Mouse (Mus musculus) hindbrain, embryonic 13.5 days (tissue): ENCODE measurements at regions not wholly inside any gene's neighbourhood (a gene's known extent, or its start where the extent isn't known, plus 50 kb on each side); places are given as distances from the start of the nearest gene placed in this dataset.
A peak's percentile ranks its signal among the peaks of the same experiment; 100 is the strongest.
"Not testable (repeated sequence)": the region's sequence is repeated elsewhere in the genome, so short reads cannot be mapped to it uniquely, and the experiment has no call there.

Source experiments
- ATAC-seq: fragments of 200-750 bp; cut with Nextera tagmentation; 2 replicates; pipeline ENCODE4 v1.8.0; 2017; ENCODE audit warnings: moderate TSS enrichment; ENCODE audit not compliant: low FRiP score
- H3K27ac ChIP-seq: fragments of 300-500 bp; sonication (generic); 2 replicates; pipeline ENCODE4 v1.5.1; 2015; ENCODE audit warnings: inconsistent platforms, mild to moderate bottlenecking, moderate library complexity
- H3K27me3 ChIP-seq: fragments of 300-500 bp; sonication (generic); 2 replicates; pipeline ENCODE4 v1.6.1; 2015; ENCODE audit warnings: mild to moderate bottlenecking, inconsistent platforms
- H3K36me3 ChIP-seq: fragments of 300-500 bp; sonication (generic); 2 replicates; pipeline ENCODE4 v1.6.1; 2015; ENCODE audit warnings: mild to moderate bottlenecking, inconsistent platforms
- H3K4me1 ChIP-seq: fragments of 300-500 bp; sonication (generic); replicated peaks from 2 replicates; pipeline ENCODE4 v1.6.1; 2015; ENCODE audit warnings: inconsistent platforms
- H3K4me2 ChIP-seq: fragments of 300-500 bp; sonication (generic); 2 replicates; pipeline ENCODE4 v1.6.1; 2015; ENCODE audit warnings: inconsistent platforms, mild to moderate bottlenecking, moderate library complexity
- H3K4me3 ChIP-seq: fragments of 300-500 bp; sonication (generic); 2 replicates; pipeline ENCODE4 v1.5.1; 2015; ENCODE audit warnings: mild to moderate bottlenecking, inconsistent platforms
- H3K9ac ChIP-seq: fragments of 300-500 bp; sonication (generic); 2 replicates; pipeline ENCODE4 v1.6.1; 2015; ENCODE audit warnings: mild to moderate bottlenecking, inconsistent platforms
- H3K9me3 ChIP-seq: fragments of 300-500 bp; sonication (generic); 2 replicates; pipeline ENCODE4 v1.6.1; 2016; ENCODE audit warnings: inconsistent platforms
- WGBS: fragments of 180-500 bp; shearing (Covaris S2); methylation state at CpG from one replicate; pipeline ENCODE4 v1.1.7; 2015; 5-methylcytosine and 5-hydroxymethylcytosine counted together

DNA sequence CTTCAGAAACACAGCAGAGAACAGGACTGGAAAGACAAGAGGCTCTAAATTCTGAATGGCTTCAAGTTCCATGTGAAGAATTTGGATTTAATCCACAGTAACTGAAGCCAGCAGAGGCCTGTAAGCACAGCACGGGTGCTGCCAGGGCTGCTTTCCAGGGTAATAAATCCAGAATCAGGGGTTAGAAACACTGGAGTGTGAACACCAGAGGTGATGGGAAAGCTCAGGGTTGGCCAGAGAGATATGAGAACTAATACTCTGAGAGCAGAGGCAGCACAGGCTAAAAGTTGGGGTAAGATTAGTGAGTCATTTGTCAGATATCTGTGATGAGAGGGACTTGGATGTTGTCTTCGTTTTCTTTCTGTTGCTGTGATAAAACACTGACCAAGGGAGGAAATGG, 153.6 kb upstream of the Tmc3 start:
- H3K4me3 ChIP-seq = no peak overlapping the region
- no peak overlapping the region for H3K9ac ChIP-seq
- H3K4me1 ChIP-seq = peaks cover 5% of the 10 kb centered on the region
- no peaks in the 10 kb centered on the region for H3K9me3 ChIP-seq
- no peaks in the 10 kb centered on the region for H3K36me3 ChIP-seq
- no peak for ATAC-seq
- 79% methylated on average over 2 of the region's 2 CpGs for WGBS
- H3K4me2 ChIP-seq = no peak overlapping the region
- no peak overlapping the region for H3K27ac ChIP-seq
- H3K27me3 ChIP-seq = no peaks in the 10 kb centered on the region

DNA sequence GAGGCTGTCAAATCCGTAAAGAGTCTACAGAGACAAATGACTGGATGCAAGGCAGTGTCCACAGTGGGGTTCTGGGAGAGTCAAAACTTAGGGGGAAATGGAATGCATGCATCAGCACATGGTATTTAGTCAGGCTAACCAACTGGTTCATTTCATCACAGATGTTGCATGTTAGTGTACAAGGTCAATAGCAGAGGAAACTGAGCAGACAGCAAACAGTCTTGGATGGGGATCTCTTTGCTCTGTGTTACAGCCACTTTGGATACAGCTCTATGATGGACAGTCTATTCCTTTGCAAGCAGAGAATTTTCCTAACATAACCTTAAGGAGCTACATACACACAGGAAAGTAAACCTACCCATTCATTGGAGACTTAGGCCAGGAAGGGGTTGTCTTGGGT, 151.9 kb upstream of the Tmc3 start:
- Histone ChIP-seq H3K27me3 (no peaks in the 10 kb centered on the region), H3K4me3 (no peak overlapping the region), H3K4me1 (peaks cover 5% of the 10 kb centered on the region), H3K36me3 (no peaks in the 10 kb centered on the region), H3K9ac (no peak overlapping the region), H3K4me2 (no peak overlapping the region), H3K27ac (no peak overlapping the region), H3K9me3 (no peaks in the 10 kb centered on the region)
- ATAC-seq = no peak
- WGBS = 88% methylated on average over 1 of the region's 1 CpGs

- H3K4me3 ChIP-seq = no peak overlapping the region
- no peaks in the 10 kb centered on the region for H3K9me3 ChIP-seq
- ATAC-seq = no peak
- H3K4me2 ChIP-seq = no peak overlapping the region
- H3K4me1 ChIP-seq = peaks cover 5% of the 10 kb centered on the region
- WGBS = 21% methylated on average over 5 of the region's 5 CpGs
- no peaks in the 10 kb centered on the region for H3K36me3 ChIP-seq
- no peaks in the 10 kb centered on the region for H3K27me3 ChIP-seq
- H3K9ac ChIP-seq = no peak overlapping the region
- H3K27ac ChIP-seq = no peak overlapping the region
Measured at GRCm38 (mm10) chr7:83433959-83434715, 150.6 kb upstream of the Tmc3 start.

DNA sequence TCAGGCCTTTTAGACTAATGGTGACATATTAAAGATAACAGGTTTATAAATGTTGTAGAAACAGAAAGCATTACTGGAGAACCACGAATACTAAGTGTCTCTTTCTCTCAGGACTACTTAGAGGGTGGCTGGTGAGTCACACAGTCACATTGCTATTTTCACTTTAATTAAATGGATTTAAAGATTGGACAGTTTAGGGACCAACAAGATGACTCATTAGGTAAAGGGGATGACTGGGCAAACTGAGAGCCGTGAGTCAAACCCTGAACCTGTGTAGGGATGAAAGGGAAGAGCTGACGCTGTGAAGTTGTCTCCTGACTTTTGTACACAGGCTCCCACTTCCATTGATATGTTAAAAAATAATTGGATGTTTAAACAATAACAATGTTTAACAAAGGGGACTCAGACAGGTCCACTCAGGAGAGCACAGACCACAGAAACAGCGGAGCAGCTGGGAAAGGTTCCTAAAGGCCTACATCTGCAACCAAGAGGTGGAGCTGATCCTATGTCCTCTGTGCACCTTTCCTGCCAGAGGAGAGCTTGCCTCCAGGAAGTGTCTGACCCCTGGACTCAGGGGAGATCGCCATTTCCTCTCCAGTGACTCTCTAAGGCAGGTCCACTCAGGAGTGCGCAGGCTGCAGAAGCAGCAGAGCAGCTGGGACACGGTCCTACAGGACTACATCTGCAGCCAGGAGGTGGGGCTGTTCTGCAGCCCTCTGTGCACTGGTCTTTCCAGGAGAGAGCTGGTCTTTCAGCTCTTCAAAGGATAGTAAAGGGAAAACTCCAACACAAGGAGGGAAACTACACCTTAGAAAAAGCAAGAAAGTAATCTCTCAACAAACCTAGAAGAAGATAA, 146.0 kb upstream of the Tmc3 start:
- WGBS = 60% methylated on average over 7 of the region's 7 CpGs
- no peak overlapping the region for H3K4me2 ChIP-seq
- no peak overlapping the region for H3K4me3 ChIP-seq
- no peaks in the 10 kb centered on the region for H3K27me3 ChIP-seq
- H3K27ac ChIP-seq = no peak overlapping the region
- no peak for ATAC-seq
- no peak overlapping the region for H3K9ac ChIP-seq
- H3K4me1 ChIP-seq = peaks cover 9% of the 10 kb centered on the region
- no peaks in the 10 kb centered on the region for H3K9me3 ChIP-seq
- H3K36me3 ChIP-seq = no peaks in the 10 kb centered on the region

DNA sequence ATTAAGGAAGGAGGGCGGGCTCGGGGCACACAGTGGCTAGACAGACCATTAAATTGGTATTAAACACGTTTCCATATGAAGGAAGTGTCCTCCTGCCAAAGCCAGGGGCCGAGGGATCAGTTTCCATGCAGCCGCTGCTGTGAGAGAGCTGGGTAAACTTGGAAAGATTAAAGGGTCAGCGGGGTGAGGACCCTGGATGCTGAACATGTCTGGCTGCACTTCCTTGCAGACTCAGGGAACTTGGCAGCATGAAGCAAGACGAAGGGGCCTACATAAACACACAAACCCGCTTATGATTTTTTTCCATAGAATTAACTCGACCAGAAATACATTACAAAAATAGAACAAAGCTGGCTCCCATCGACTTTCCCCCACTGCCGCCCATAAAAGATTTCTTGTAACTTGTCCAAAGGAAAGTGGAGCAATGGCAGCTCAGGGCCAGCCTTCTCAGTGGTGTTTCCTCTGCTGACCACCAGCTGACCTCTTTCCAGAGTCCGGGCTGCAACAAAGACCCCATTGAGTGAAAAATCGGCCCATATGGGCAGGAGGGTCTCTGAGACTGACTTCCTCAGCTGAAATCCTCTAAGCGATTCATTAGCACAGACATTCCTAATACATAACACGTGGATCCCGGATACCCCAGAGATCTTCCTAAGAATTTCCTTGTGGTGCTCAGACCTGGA, 141.0 kb upstream of the Tmc3 start:
- H3K27me3 ChIP-seq = no peaks in the 10 kb centered on the region

DNA sequence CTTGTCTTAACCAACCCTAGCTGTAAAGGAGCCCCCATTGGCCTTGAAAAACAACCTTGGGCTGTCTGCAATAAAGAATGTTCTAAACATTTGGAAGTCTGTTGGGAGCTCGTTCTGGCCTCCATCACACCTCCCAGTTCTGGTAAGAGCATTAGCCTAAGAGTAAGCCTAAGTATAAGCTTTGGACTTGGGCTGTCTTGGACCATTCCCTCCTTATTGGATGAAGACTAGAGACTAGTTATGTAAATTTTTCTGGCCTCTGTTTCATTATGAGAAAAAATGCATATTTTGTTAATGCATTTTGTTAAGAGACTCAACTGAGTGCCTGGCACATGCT, 140.5 kb upstream of the Tmc3 start:
- H3K4me1 ChIP-seq = peaks cover 9% of the 10 kb centered on the region
- H3K4me3 ChIP-seq = no peak overlapping the region
- H3K9ac ChIP-seq = no peak overlapping the region
- H3K36me3 ChIP-seq = no peaks in the 10 kb centered on the region
- no peaks in the 10 kb centered on the region for H3K27me3 ChIP-seq
- ATAC-seq = no peak
- 67% methylated on average over 1 of the region's 1 CpGs for WGBS
- H3K27ac ChIP-seq = no peak overlapping the region; the same call in 1 of the 2 replicates
- H3K9me3 ChIP-seq = no peaks in the 10 kb centered on the region
- H3K4me2 ChIP-seq = no peak overlapping the region

More for the DNA sequence above, 141.0 kb upstream of the Tmc3 start:
- Histone ChIP-seq H3K9me3 (no peaks in the 10 kb centered on the region), H3K4me2 (no peak overlapping the region), H3K27ac (no peak overlapping the region; the same call in 1 of the 2 replicates), H3K36me3 (no peaks in the 10 kb centered on the region), H3K4me3 (no peak overlapping the region), H3K4me1 (peaks cover 9% of the 10 kb centered on the region), H3K9ac (no peak overlapping the region)
- 26% methylated on average over 16 of the region's 16 CpGs for WGBS
- ATAC-seq = 0 out of 2 replicates have a peak, but pooled peaks have one; percentile 59

DNA sequence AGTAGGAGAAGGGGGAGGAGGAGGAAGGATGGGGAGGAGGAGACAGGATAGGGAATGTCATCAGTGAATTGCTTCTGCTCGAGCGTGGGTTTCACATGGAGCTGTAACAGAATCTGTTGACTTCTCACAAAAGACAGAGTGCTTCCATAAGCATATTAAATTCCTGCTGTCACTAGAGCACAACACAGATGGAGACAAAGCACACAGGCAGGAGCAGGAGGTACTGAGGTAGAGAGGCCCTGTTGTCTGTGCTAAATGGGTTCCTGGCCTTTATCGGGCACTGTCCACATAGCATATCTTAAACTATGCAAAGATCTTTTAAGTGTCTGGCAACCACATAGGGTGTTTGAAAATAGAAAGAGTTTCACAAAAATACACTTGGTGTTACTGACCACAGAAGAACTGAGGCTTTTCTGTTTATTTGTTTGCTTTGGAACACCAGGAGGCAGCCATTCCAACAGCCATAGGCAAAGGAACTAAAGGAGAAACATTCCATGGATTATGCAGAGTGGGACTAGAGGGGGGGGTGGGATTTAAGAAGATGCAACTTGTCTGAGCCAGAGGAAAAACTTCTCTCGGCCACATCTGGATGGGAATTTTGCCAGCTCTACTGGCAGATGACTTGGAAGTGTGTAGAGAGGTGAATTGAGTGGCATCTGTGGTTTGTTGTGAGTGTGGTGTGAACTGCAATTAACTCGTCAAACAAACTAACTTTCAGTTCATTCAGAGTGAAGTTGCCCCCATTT, 139.4 kb upstream of the Tmc3 start:
- no peak overlapping the region for H3K4me2 ChIP-seq
- peaks cover 10% of the 10 kb centered on the region for H3K4me1 ChIP-seq
- no peaks in the 10 kb centered on the region for H3K9me3 ChIP-seq
- no peaks in the 10 kb centered on the region for H3K36me3 ChIP-seq
- no peak for ATAC-seq
- no peak overlapping the region for H3K27ac ChIP-seq
- no peak overlapping the region for H3K9ac ChIP-seq
- WGBS = 47% methylated on average over 5 of the region's 5 CpGs
- H3K4me3 ChIP-seq = no peak overlapping the region
- no peaks in the 10 kb centered on the region for H3K27me3 ChIP-seq

DNA sequence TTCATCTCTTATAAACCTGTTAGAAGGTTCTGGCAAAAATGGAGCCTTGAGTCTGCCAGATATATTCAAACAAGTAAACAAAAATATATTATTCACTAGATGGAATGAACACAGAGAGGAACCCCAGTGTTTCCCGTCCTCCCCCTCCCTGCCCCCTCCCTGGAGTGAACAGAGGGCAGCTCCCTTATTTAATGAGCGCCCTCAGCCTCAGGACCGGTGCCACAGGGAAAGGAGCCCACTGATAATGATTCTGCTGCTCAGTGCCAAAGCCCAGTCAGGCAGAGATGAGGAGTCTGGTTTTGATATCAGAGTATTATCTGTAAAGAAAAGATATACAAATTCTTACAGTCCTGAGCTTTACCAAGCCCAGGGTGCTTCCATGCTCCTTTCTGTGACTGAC, 134.4 kb upstream of the Tmc3 start:
- no peaks in the 10 kb centered on the region for H3K9me3 ChIP-seq
- ATAC-seq = no peak
- no peak overlapping the region for H3K9ac ChIP-seq
- H3K27me3 ChIP-seq = no peaks in the 10 kb centered on the region
- H3K36me3 ChIP-seq = no peaks in the 10 kb centered on the region
- no peak overlapping the region for H3K27ac ChIP-seq
- no peak overlapping the region for H3K4me3 ChIP-seq
- peaks cover 5% of the 10 kb centered on the region; the same call in 1 of the 2 replicates for H3K4me1 ChIP-seq
- H3K4me2 ChIP-seq = no peak overlapping the region
- 67% methylated on average over 3 of the region's 3 CpGs for WGBS

DNA sequence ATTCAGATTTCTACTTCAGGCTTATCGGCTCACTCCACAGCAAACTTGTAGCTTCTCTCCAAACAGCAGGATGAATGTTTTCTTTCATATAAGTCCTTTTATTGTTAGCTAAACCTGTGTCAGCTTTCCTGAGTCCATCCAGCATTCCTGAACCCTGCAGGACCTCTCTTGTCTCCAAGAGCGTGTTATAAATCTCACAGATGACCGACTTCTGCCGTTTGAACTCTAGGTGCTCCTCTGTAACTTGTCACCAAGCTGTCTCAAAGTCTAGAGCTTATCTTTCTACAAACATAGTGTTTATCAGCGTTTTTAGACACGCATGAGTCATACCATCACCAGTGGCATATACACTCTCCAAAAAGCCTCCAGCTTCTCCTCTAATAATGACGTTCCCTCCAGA, 132.4 kb upstream of the Tmc3 start:
- WGBS = 61% methylated on average over 7 of the region's 7 CpGs
- no peak for ATAC-seq

GRCm38 (mm10) chr7:83459520-83459919, 125.2 kb upstream of the Tmc3 start:
- no peak for ATAC-seq
- H3K4me3 ChIP-seq = no peak overlapping the region
- no peak overlapping the region for H3K27ac ChIP-seq
- H3K4me1 ChIP-seq = no peaks in the 10 kb centered on the region
- no peaks in the 10 kb centered on the region for H3K36me3 ChIP-seq
- 76% methylated on average over 3 of the region's 3 CpGs for whole genome bisulfite sequencing
- no peaks in the 10 kb centered on the region for H3K27me3 ChIP-seq
- H3K4me2 ChIP-seq = no peak overlapping the region
- no peak overlapping the region for H3K9ac ChIP-seq
- H3K9me3 ChIP-seq = no peaks in the 10 kb centered on the region

More for the DNA sequence above, 132.4 kb upstream of the Tmc3 start:
- Histone ChIP-seq H3K4me3 (no peak overlapping the region), H3K27me3 (no peaks in the 10 kb centered on the region), H3K27ac (no peak overlapping the region), H3K36me3 (no peaks in the 10 kb centered on the region), H3K4me2 (no peak overlapping the region), H3K4me1 (0 out of 2 replicates have a peak, but pooled peaks cover 5% of the 10 kb centered on the region), H3K9me3 (no peaks in the 10 kb centered on the region), H3K9ac (no peak overlapping the region)

DNA sequence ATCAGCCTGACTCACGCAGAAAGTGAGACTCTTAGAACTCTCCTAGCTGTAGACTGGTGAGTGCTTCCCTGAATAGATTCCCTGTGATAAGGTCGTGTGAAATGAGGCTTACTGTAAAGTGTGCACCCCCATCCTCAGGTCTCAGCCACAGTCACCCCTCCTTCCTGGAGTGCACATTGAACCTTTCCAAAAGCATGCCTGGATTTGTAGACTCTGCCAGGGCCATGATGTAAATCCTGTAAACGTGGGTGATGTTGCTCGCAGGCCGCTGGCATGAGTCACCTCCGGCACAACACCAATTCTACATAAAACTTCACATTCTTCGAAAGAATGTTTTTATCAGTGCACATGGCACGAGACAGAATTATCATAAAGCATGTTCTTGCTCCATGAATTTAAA, 117.7 kb upstream of the Tmc3 start:
- no peak for ATAC-seq
- Histone ChIP-seq H3K36me3 (no peaks in the 10 kb centered on the region), H3K27ac (no peak overlapping the region), H3K4me1 (no peaks in the 10 kb centered on the region), H3K27me3 (no peaks in the 10 kb centered on the region), H3K9me3 (no peaks in the 10 kb centered on the region), H3K4me2 (no peak overlapping the region), H3K9ac (no peak overlapping the region), H3K4me3 (no peak overlapping the region)
- WGBS = 86% methylated on average over 8 of the region's 8 CpGs

DNA sequence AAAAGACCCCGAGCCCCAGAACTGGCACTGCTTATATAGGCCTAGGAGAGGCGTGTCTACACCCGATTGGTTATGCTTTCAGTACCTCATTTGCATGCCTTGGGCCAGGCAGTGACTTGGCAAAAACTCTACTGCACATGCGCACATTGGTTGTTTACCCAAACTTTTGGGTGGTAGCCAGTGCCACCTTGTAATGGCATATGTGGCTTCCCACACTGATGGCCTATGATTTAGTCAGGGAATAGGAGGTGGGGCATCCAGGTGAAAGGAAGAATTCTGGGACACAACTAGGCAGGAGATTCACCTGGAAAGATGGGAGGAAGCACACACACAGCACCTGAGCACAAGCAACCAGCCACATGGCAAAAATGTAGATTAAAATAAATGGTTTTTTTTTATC, 114.9 kb upstream of the Tmc3 start:
- not testable (repeated sequence) for H3K27me3 ChIP-seq, H3K27ac ChIP-seq, H3K9ac ChIP-seq, H3K4me1 ChIP-seq, H3K9me3 ChIP-seq, ATAC-seq, H3K4me2 ChIP-seq, H3K36me3 ChIP-seq, H3K4me3 ChIP-seq
- WGBS = 91% methylated on average over 4 of the region's 4 CpGs
